8 mouse cellular contexts compared by ENCODE assay signal in genomic region chr8:106870051-106870450, GRCm38 (mm10). TPM values are rescaled to one million over a fixed set of nuclear protein-coding genes. Genes with fewer than 3 reads are reported as not detected.
DNase-seq lines count a peak whose midpoint lies in the region; ATAC-seq and TF ChIP-seq lines count a peak whose summit lies in the region.

Gene Has3 (plus strand): TSS chr8:106870242.

- no peak for TF ChIP-seq EP300 in CH12.LX (IDR thresholded peaks at IDR 0.05; ENCODE audit: low read length)

- H3K4me2 ChIP-seq in CH12.LX (ENCODE audit: insufficient read depth, low read depth, poor library complexity, severe bottlenecking): 0 out of 2 replicates have a peak within 1 kb of the TSS, but pooled peaks have one; percentile 8
- H3K4me2 ChIP-seq in forebrain, embryonic 16.5 days (ENCODE audit: low read length): peak within 1 kb of the TSS; percentile 96
- peak within 1 kb of the TSS; percentile 96 for H3K4me2 ChIP-seq in kidney, embryonic 16.5 days (replicated peaks; ENCODE audit: low read depth, low read length)
- H3K4me2 ChIP-seq in midbrain, embryonic 15.5 days: peak within 1 kb of the TSS; percentile 99

- TF ChIP-seq POLR2A in CH12.LX (IDR thresholded peaks at IDR 0.05; ENCODE audit: low read depth, low read length): no peak

- H3K27ac ChIP-seq in CH12.LX (ENCODE audit: insufficient read depth, low read depth): no peak within 1 kb of the TSS
- H3K27ac ChIP-seq in forebrain, embryonic 16.5 days (ENCODE audit: low read length): peak within 1 kb of the TSS; percentile 25; the same call in 1 of the 2 replicates
- no peak within 1 kb of the TSS for H3K27ac ChIP-seq in kidney, embryonic 16.5 days (ENCODE audit: low read length)
- H3K27ac ChIP-seq in midbrain, embryonic 15.5 days: peak within 1 kb of the TSS; percentile 74

- no peak for TF ChIP-seq CTCF in CH12.LX (conservative IDR thresholded peaks at IDR 0.05 in 1 of 2, IDR thresholded peaks at IDR 0.05 in 1 of 2; ENCODE audit: low read depth in 2 of 2, low read length in 2 of 2)

- no peak within 1 kb of the TSS for H3K9ac ChIP-seq in CH12.LX (ENCODE audit: insufficient read depth, low read depth)
- peak within 1 kb of the TSS; percentile 73 for H3K9ac ChIP-seq in forebrain, embryonic 16.5 days (replicated peaks; ENCODE audit: low read depth, low read length)
- peak within 1 kb of the TSS; percentile 65 for H3K9ac ChIP-seq in kidney, embryonic 16.5 days (replicated peaks; ENCODE audit: low read length)
- peak within 1 kb of the TSS; percentile 72 for H3K9ac ChIP-seq in midbrain, embryonic 15.5 days

- dilution Hi-C loops in CH12.LX (cut with MboI; ENCODE audit: extremely low pct_ligation_motif_present, extremely low pct_unique_long_range_greater_than_20kb, low sequenced_read_pairs): no loop called here

- peaks cover 6 to 35% of the 10 kb centered on the region in 2 experiments for H3K36me3 ChIP-seq in CH12.LX (replicated peaks in 1 of 2; ENCODE audit: control insufficient read depth in 1 of 2, insufficient read depth in 1 of 2, low read length in 1 of 2)
- H3K36me3 ChIP-seq in forebrain, embryonic 16.5 days (ENCODE audit: control insufficient read depth, insufficient read depth): no peaks in the 10 kb centered on the region
- peaks cover 10% of the 10 kb centered on the region for H3K36me3 ChIP-seq in kidney, embryonic 16.5 days (ENCODE audit: insufficient read depth, low read length)
- H3K36me3 ChIP-seq in midbrain, embryonic 15.5 days (replicated peaks): no peaks in the 10 kb centered on the region; the same call in 1 of the 2 replicates

- H3K9me3 ChIP-seq in CH12.LX (replicated peaks; ENCODE audit: low read length): no peaks in the 10 kb centered on the region
- H3K9me3 ChIP-seq in forebrain, embryonic 16.5 days (ENCODE audit: control insufficient read depth, low read length): no peaks in the 10 kb centered on the region
- H3K9me3 ChIP-seq in kidney, embryonic 16.5 days (ENCODE audit: low read length): no peaks in the 10 kb centered on the region
- H3K9me3 ChIP-seq in midbrain, embryonic 15.5 days: no peaks in the 10 kb centered on the region

- in situ Hi-C loops in CH12.LX (cut with MboI; ENCODE audit: low pct_ligation_motif_present, low pct_unique_long_range_greater_than_20kb, low sequenced_read_pairs): no loop called here

- no peak for TF ChIP-seq RAD21 in CH12.LX (IDR thresholded peaks at IDR 0.05; ENCODE audit: low read depth, low read length)

- H3K27me3 ChIP-seq in CH12.LX (replicated peaks): no peaks in the 10 kb centered on the region
- H3K27me3 ChIP-seq in forebrain, embryonic 16.5 days (replicated peaks; ENCODE audit: control insufficient read depth, insufficient read depth, low read length): peaks cover 14% of the 10 kb centered on the region
- peaks cover 8% of the 10 kb centered on the region; the same call in 1 of the 2 replicates for H3K27me3 ChIP-seq in kidney, embryonic 16.5 days (ENCODE audit: insufficient read depth, low read length)
- H3K27me3 ChIP-seq in midbrain, embryonic 15.5 days (replicated peaks): peaks cover 26% of the 10 kb centered on the region

- H3K79me2 ChIP-seq in CH12.LX (replicated peaks; ENCODE audit: control insufficient read depth, extremely low read depth, insufficient read depth, poor library complexity, severe bottlenecking): no peaks in the 10 kb centered on the region

- ATAC-seq in forebrain, embryonic 16.5 days: no peak
- ATAC-seq in kidney, embryonic 16.5 days (ENCODE audit: low FRiP score, low TSS enrichment): no peak
- ATAC-seq in midbrain, embryonic 15.5 days (replicated peaks): no peak

- WGBS in forebrain, embryonic 16.5 days: 1% methylated on average over 18 of the region's 18 CpGs
- under 1% methylated on average over 18 of the region's 18 CpGs for WGBS in kidney, embryonic 16.5 days
- 1% methylated on average over 18 of the region's 18 CpGs for WGBS in midbrain, embryonic 15.5 days

- peaks cover 0 to under 1% of the 10 kb centered on the region in 2 experiments; a peak in 1 of 4 replicates for H3K4me1 ChIP-seq in CH12.LX (ENCODE audit: control insufficient read depth in 1 of 2, insufficient read depth in 2 of 2)
- H3K4me1 ChIP-seq in forebrain, embryonic 16.5 days (replicated peaks; ENCODE audit: control insufficient read depth, insufficient read depth, low read length): peaks cover 32% of the 10 kb centered on the region
- peaks cover 24% of the 10 kb centered on the region for H3K4me1 ChIP-seq in kidney, embryonic 16.5 days (ENCODE audit: insufficient read depth, low read length)
- H3K4me1 ChIP-seq in midbrain, embryonic 15.5 days: peaks cover 36% of the 10 kb centered on the region

- no peak within 1 kb of the TSS for H3K4me3 ChIP-seq in CH12.LX (replicated peaks in 1 of 3; ENCODE audit: low read depth in 2 of 3, low read length in 2 of 3, poor library complexity in 1 of 3)
- peak within 1 kb of the TSS; percentile 68 for H3K4me3 ChIP-seq in forebrain, embryonic 16.5 days (replicated peaks; ENCODE audit: low read length)
- peak within 1 kb of the TSS; percentile 62 for H3K4me3 ChIP-seq in kidney, embryonic 16.5 days (ENCODE audit: low read length)
- peak within 1 kb of the TSS; percentile 82 for H3K4me3 ChIP-seq in midbrain, embryonic 15.5 days

- peak; percentile 54 for DNase-seq in embryo, embryonic 11 days
- no peak for DNase-seq in embryo, embryonic 10 days (ENCODE audit: low spot score)
- DNase-seq in CH12.LX (ENCODE audit: extremely low read depth): no peak
- DNase-seq in ovary, postnatal 10 days (ENCODE audit: low spot score): no peak
- no peak for DNase-seq in adrenal gland, adult (ENCODE audit: inconsistent age in 2 of 2, low spot score in 1 of 2)

TF ChIP-seq in CH12.LX, 34 proteins besides CTCF, POLR2A, EP300 and RAD21:
- no peak for TF ChIP-seq TCF12 (IDR thresholded peaks at IDR 0.05; ENCODE audit: low read depth, low read length)
- TF ChIP-seq UBTF (IDR thresholded peaks at IDR 0.05; ENCODE audit: low read depth, low read length): no peak
- TF ChIP-seq KAT2A (IDR thresholded peaks at IDR 0.05; ENCODE audit: insufficient replicate concordance, low read length): no peak
- no peak for TF ChIP-seq E2F4 (IDR thresholded peaks at IDR 0.05; ENCODE audit: insufficient replicate concordance, low read depth, low read length)
- no peak for TF ChIP-seq IRF4 (IDR thresholded peaks at IDR 0.05; ENCODE audit: low read depth, low read length)
- no peak for TF ChIP-seq ELF1 (IDR thresholded peaks at IDR 0.05; ENCODE audit: low read depth, low read length)
- TF ChIP-seq HCFC1 (IDR thresholded peaks at IDR 0.05; ENCODE audit: low read depth, low read length): no peak
- no peak for TF ChIP-seq PAX5 (IDR thresholded peaks at IDR 0.05; ENCODE audit: low read length)
- no peak for TF ChIP-seq ZNF384 (IDR thresholded peaks at IDR 0.05; ENCODE audit: low read depth, low read length)
- no peak for TF ChIP-seq JUND (conservative IDR thresholded peaks at IDR 0.05; ENCODE audit: low read depth, low read length)
- TF ChIP-seq POLR2AphosphoS2 (IDR thresholded peaks at IDR 0.05; ENCODE audit: low read depth, low read length): no peak
- no peak for TF ChIP-seq JUN (IDR thresholded peaks at IDR 0.05; ENCODE audit: insufficient read depth, low read depth, low read length)
- TF ChIP-seq NRF1 (IDR thresholded peaks at IDR 0.05; ENCODE audit: low read depth, low read length): no peak
- no peak for TF ChIP-seq MYC (IDR thresholded peaks at IDR 0.05; ENCODE audit: low read depth, low read length)
- no peak for TF ChIP-seq CHD1 (IDR thresholded peaks at IDR 0.05; ENCODE audit: low read depth, low read length)
- TF ChIP-seq SIN3A (IDR thresholded peaks at IDR 0.05; ENCODE audit: low read length): no peak

RNA-seq across cellular contexts. Expression of gene Has3, which starts in this region (rescaled TPM):
- total RNA-seq in CH12.LX (2012; rRNA removed) (3.7 and 4.7 TPM in 2 replicates), CH12.LX (2014; rRNA removed) (0.07 TPM in 1 of 2 replicates, not detected in the other)
- polyA plus RNA-seq in CH12.LX (2012; ENCODE audit: insufficient read length, low read depth): 0.29 and 0.31 TPM in 2 replicates
- polyA plus RNA-seq in forebrain, embryonic 16.5 days (2015; fragmentation: Nextera tagmentation; extraction: Ambion mirVana): 0.96 and 1.7 TPM in 2 replicates
- 1.5 and 1.6 TPM in 2 replicates for polyA plus RNA-seq in kidney, embryonic 16.5 days (2015; fragmentation: Nextera tagmentation; extraction: Ambion mirVana)
- 1.3 and 1.4 TPM in 2 replicates for polyA plus RNA-seq in midbrain, embryonic 15.5 days (2015; fragmentation: Nextera tagmentation; extraction: Ambion mirVana)

Comparison
In these comparisons a context has a peak if more than half of its experiments do, and no peak if none do; other contexts are left out.
1. H3K27ac ChIP-seq: peak in forebrain, embryonic 16.5 days (single experiment) and midbrain, embryonic 15.5 days (single experiment); none in CH12.LX (single experiment) and kidney, embryonic 16.5 days (single experiment).
2. H3K4me2 ChIP-seq: peak in every context shown above with its lines; median percentile 99 in midbrain, embryonic 15.5 days; 96 in forebrain, embryonic 16.5 days; 96 in kidney, embryonic 16.5 days; 8 in CH12.LX.
3. H3K4me3 ChIP-seq: peak in forebrain, embryonic 16.5 days (single experiment), kidney, embryonic 16.5 days (single experiment) and midbrain, embryonic 15.5 days (single experiment); none in CH12.LX (0 of 3).